Mouse (Mus musculus): ENCODE data around the gene U2surp. TPM values are rescaled to one million over a fixed set of nuclear protein-coding genes. Genes with fewer than 3 reads are reported as not detected.

U2surp gene
- 48.7 and 50.4 TPM in 2 replicates for polyA plus RNA-seq (2015; fragmentation: Nextera tagmentation; extraction: Ambion mirVana)

GRCm38 (mm10) chr9:95511472-95512330, at the start of gene U2surp:
U2surp (minus strand) TSS chr9:95511996.
- H3K27ac ChIP-seq (ENCODE audit: low read length), result peak within 1 kb of the TSS; percentile 93
- H3K9ac ChIP-seq (ENCODE audit: low read depth, low read length), result peak within 1 kb of the TSS; percentile 96
- ATAC-seq (ENCODE audit: low read depth), result peak; percentile 95
- H3K4me2 ChIP-seq (ENCODE audit: low read depth, low read length), result peak within 1 kb of the TSS; percentile 96
- peaks cover 11% of the 10 kb centered on the region for H3K4me1 ChIP-seq (ENCODE audit: control insufficient read depth, low read depth, low read length)
- WGBS (ENCODE audit: insufficient replicate concordance), result under 1% methylated on average over 74 of the region's 74 CpGs
- H3K4me3 ChIP-seq (ENCODE audit: low read depth, low read length), result peak within 1 kb of the TSS; percentile 96
- H3K27me3 ChIP-seq (ENCODE audit: control insufficient read depth, insufficient read depth, low read depth, low read length), result no peaks in the 10 kb centered on the region
- H3K9me3 ChIP-seq (replicated peaks; ENCODE audit: control insufficient read depth, low read length), result no peaks in the 10 kb centered on the region
- H3K36me3 ChIP-seq (ENCODE audit: control insufficient read depth, insufficient read depth), result no peaks in the 10 kb centered on the region

GRCm38 (mm10) chr9:95559936-95560735, 48.3 kb upstream of the U2surp start:
- Histone ChIP-seq H3K9me3 (replicated peaks; ENCODE audit: control insufficient read depth, low read length) (no peaks in the 10 kb centered on the region), H3K27me3 (ENCODE audit: control insufficient read depth, insufficient read depth, low read depth, low read length) (peaks cover 41% of the 10 kb centered on the region), H3K9ac (ENCODE audit: low read depth, low read length) (peak overlapping the region; percentile 73), H3K4me3 (ENCODE audit: low read depth, low read length) (peak overlapping the region; percentile 74), H3K4me2 (ENCODE audit: low read depth, low read length) (peak overlapping the region; percentile 88), H3K27ac (ENCODE audit: low read length) (peak overlapping the region; percentile 82), H3K36me3 (ENCODE audit: control insufficient read depth, insufficient read depth) (no peaks in the 10 kb centered on the region), H3K4me1 (ENCODE audit: control insufficient read depth, low read depth, low read length) (peaks cover 39% of the 10 kb centered on the region)
- ATAC-seq (ENCODE audit: low read depth), result peak; percentile 9
- 12% methylated on average over 78 of the region's 78 CpGs for WGBS (ENCODE audit: insufficient replicate concordance)

- peaks cover 47% of the 10 kb centered on the region for H3K4me1 ChIP-seq (ENCODE audit: control insufficient read depth, low read depth, low read length)
- H3K4me3 ChIP-seq (ENCODE audit: low read depth, low read length), result peak within 1 kb of the TSS; percentile 74
- peaks cover 41% of the 10 kb centered on the region for H3K27me3 ChIP-seq (ENCODE audit: control insufficient read depth, insufficient read depth, low read depth, low read length)
- H3K4me2 ChIP-seq (ENCODE audit: low read depth, low read length), result peak within 1 kb of the TSS; percentile 88
- ATAC-seq (ENCODE audit: low read depth), result peak; percentile 76
- no peaks in the 10 kb centered on the region for H3K9me3 ChIP-seq (replicated peaks; ENCODE audit: control insufficient read depth, low read length)
- no peaks in the 10 kb centered on the region for H3K36me3 ChIP-seq (ENCODE audit: control insufficient read depth, insufficient read depth)
- WGBS (ENCODE audit: insufficient replicate concordance), result 1% methylated on average over 59 of the region's 118 CpGs
- peak within 1 kb of the TSS; percentile 73 for H3K9ac ChIP-seq (ENCODE audit: low read depth, low read length)
- peak within 1 kb of the TSS; percentile 82 for H3K27ac ChIP-seq (ENCODE audit: low read length)
Observed at GRCm38 (mm10) chr9:95559059-95559935, 47.5 kb upstream of the U2surp start, which contains the start of gene Paqr9. Paqr9 (plus strand) TSS chr9:95559657.

- 14% methylated on average over 11 of the region's 11 CpGs for WGBS (ENCODE audit: insufficient replicate concordance)
Observed at GRCm38 (mm10) chr9:95558726-95559058, 46.9 kb upstream of the U2surp start.

GRCm38 (mm10) chr9:95557722-95558121, 45.9 kb upstream of the U2surp start:
- Histone ChIP-seq H3K27me3 (ENCODE audit: control insufficient read depth, insufficient read depth, low read depth, low read length) (peaks cover 41% of the 10 kb centered on the region), H3K27ac (ENCODE audit: low read length) (peak overlapping the region; percentile 72), H3K4me2 (ENCODE audit: low read depth, low read length) (no peak overlapping the region), H3K9ac (ENCODE audit: low read depth, low read length) (no peak overlapping the region), H3K4me3 (ENCODE audit: low read depth, low read length) (no peak overlapping the region), H3K36me3 (ENCODE audit: control insufficient read depth, insufficient read depth) (no peaks in the 10 kb centered on the region), H3K4me1 (ENCODE audit: control insufficient read depth, low read depth, low read length) (peaks cover 63% of the 10 kb centered on the region), H3K9me3 (replicated peaks; ENCODE audit: control insufficient read depth, low read length) (no peaks in the 10 kb centered on the region)
- 34% methylated on average over 6 of the region's 6 CpGs for WGBS (ENCODE audit: insufficient replicate concordance)
- no peak for ATAC-seq (ENCODE audit: low read depth)

More at GRCm38 (mm10) chr9:95558726-95559058, 46.9 kb upstream of the U2surp start:
- peak overlapping the region; percentile 73 for H3K9ac ChIP-seq (ENCODE audit: low read depth, low read length)
- peak overlapping the region; percentile 74 for H3K4me3 ChIP-seq (ENCODE audit: low read depth, low read length)
- no peaks in the 10 kb centered on the region for H3K9me3 ChIP-seq (replicated peaks; ENCODE audit: control insufficient read depth, low read length)
- H3K36me3 ChIP-seq (ENCODE audit: control insufficient read depth, insufficient read depth), result no peaks in the 10 kb centered on the region
- peak overlapping the region; percentile 51 for H3K27ac ChIP-seq (ENCODE audit: low read length)
- H3K4me1 ChIP-seq (ENCODE audit: control insufficient read depth, low read depth, low read length), result peaks cover 53% of the 10 kb centered on the region
- no peak for ATAC-seq (ENCODE audit: low read depth)
- peak overlapping the region; percentile 88 for H3K4me2 ChIP-seq (ENCODE audit: low read depth, low read length)
- H3K27me3 ChIP-seq (ENCODE audit: control insufficient read depth, insufficient read depth, low read depth, low read length), result peaks cover 41% of the 10 kb centered on the region

GRCm38 (mm10) chr9:95556067-95556512, 44.3 kb upstream of the U2surp start:
- Histone ChIP-seq H3K4me2 (ENCODE audit: low read depth, low read length) (peak overlapping the region; percentile 23), H3K9ac (ENCODE audit: low read depth, low read length) (peak overlapping the region; percentile 42; the same call in 1 of the 2 replicates), H3K4me3 (ENCODE audit: low read depth, low read length) (no peak overlapping the region), H3K27me3 (ENCODE audit: control insufficient read depth, insufficient read depth, low read depth, low read length) (peaks cover 31% of the 10 kb centered on the region), H3K9me3 (replicated peaks; ENCODE audit: control insufficient read depth, low read length) (no peaks in the 10 kb centered on the region), H3K4me1 (ENCODE audit: control insufficient read depth, low read depth, low read length) (peaks cover 74% of the 10 kb centered on the region), H3K27ac (ENCODE audit: low read length) (peak overlapping the region; percentile 92), H3K36me3 (ENCODE audit: control insufficient read depth, insufficient read depth) (no peaks in the 10 kb centered on the region)
- 31% methylated on average over 4 of the region's 4 CpGs for WGBS (ENCODE audit: insufficient replicate concordance)
- peak; percentile 16 for ATAC-seq (ENCODE audit: low read depth)

GRCm38 (mm10) chr9:95555233-95555740, 43.5 kb upstream of the U2surp start:
- Histone ChIP-seq H3K4me2 (ENCODE audit: low read depth, low read length) (peak overlapping the region; percentile 48), H3K27me3 (ENCODE audit: control insufficient read depth, insufficient read depth, low read depth, low read length) (peaks cover 23% of the 10 kb centered on the region), H3K27ac (ENCODE audit: low read length) (peak overlapping the region; percentile 92), H3K4me3 (ENCODE audit: low read depth, low read length) (no peak overlapping the region; the same call in 1 of the 2 replicates), H3K4me1 (ENCODE audit: control insufficient read depth, low read depth, low read length) (peaks cover 80% of the 10 kb centered on the region), H3K36me3 (ENCODE audit: control insufficient read depth, insufficient read depth) (no peaks in the 10 kb centered on the region), H3K9me3 (replicated peaks; ENCODE audit: control insufficient read depth, low read length) (no peaks in the 10 kb centered on the region), H3K9ac (ENCODE audit: low read depth, low read length) (peak overlapping the region; percentile 47)
- WGBS (ENCODE audit: insufficient replicate concordance), result 53% methylated on average over 5 of the region's 5 CpGs
- peak; percentile 20 for ATAC-seq (ENCODE audit: low read depth)

Data from liver, embryonic 16.5 days (tissue).